Mouse (Mus musculus) urinary bladder, postnatal 10 days (tissue): ENCODE measurements around the gene Rnf212.

ENCODE experiments used
- DNase-seq: peaks from one replicate; pipeline ENCODE4 v3.0.0; 2022; ENCODE audit warnings: low spot score

Gene Rnf212

GRCm38 (mm10) chr5:108713096-108713495 lies 61.7 kb downstream of the Rnf212 start:
- no peak for DNase-seq

GRCm38 (mm10) chr5:108711968-108712367 lies 62.8 kb downstream of the Rnf212 start:
- no peak for DNase-seq

DNA sequence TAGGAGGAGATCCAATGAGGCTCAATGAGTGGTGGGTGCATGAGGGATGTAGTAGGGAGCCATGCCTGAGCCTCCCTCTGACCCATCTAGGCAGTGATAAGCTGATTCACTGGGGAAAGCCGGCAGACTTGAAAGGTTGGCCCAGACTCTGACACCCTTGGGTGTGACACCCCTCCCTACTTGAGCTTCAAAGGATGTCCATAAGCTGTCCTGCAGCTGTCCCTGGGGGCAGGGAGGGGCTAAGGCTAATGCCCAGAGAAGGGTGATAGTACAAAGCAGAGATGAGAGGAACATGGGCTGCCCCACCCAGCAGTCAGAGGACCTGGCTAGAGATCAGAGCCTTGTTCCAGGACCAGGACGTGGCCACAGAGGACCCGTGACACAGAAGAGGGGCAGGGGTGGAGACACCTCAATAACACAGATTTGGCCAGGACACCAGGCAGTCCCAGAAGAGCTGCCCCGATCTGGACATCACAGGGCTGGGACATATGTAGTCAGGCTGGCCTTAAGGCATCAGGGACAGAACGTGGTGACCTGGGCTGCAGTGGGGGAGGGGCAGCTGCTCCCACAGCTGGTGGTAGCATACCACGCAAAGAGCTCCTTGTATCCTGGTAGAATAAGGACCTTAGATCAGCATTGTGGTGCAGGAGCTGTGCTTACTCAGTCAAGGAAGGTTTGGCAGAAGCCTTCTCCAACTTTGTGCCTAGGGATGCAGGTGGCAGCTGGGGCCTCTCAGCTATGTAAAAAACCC lies 65.6 kb downstream of the Rnf212 start:
- no peak for DNase-seq

- no peak for DNase-seq
These were observed 66.4 kb downstream of the Rnf212 start for GRCm38 (mm10) chr5:108708419-108708818.

DNA sequence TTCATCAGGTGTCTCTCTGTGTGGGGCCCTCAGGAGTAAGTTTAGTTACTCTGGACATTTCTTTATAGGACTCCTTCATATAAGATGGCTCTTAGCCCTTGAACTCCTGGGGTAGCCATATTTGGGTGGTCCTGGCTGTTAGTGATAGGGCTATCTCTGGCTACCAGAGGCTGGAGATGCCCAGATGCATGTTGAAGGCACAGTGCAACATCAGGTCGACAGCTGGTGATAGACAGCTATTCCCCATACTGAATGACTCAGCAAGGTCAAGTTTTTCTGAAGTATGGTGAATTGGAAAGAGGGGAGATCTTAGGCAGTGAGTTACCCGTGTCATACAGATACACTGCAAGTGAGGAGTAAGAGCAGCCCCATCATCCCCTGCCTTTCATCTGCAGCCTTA lies 67.0 kb downstream of the Rnf212 start:
- no peak for DNase-seq

- DNase-seq = no peak
These were observed 70.8 kb downstream of the Rnf212 start for GRCm38 (mm10) chr5:108703754-108704626.

- DNase-seq = no peak
These were observed 73.3 kb downstream of the Rnf212 start for GRCm38 (mm10) chr5:108701341-108702021.

- no peak for DNase-seq
These were observed 74.4 kb downstream of the Rnf212 start for GRCm38 (mm10) chr5:108700346-108700745.

- no peak for DNase-seq
These were observed 77.4 kb downstream of the Rnf212 start for GRCm38 (mm10) chr5:108697341-108697753.

- DNase-seq = no peak
These were observed 78.2 kb downstream of the Rnf212 start for GRCm38 (mm10) chr5:108696542-108696941.

DNA sequence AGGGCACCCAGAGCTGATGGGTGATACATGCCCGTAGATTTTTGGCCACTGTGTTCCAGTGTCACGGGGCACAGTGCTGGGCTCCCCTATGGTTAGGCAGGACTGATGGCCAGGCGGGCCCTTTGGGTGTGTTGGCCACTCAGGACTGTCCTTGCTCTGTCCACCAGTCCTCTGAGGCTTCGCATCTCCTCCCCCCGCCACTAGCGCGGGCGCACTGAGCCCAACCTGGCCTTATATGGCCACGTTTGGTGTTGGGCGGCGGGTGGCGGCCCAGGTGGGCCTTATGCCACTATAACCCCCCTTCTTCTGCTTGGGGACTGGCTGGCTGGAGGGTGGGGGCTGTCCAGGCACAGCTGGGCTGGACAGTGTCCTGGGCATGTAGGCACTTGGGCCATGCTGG lies 78.9 kb downstream of the Rnf212 start:
- no peak for DNase-seq

GRCm38 (mm10) chr5:108694352-108695261 lies 80.2 kb downstream of the Rnf212 start:
- no peak for DNase-seq

DNA sequence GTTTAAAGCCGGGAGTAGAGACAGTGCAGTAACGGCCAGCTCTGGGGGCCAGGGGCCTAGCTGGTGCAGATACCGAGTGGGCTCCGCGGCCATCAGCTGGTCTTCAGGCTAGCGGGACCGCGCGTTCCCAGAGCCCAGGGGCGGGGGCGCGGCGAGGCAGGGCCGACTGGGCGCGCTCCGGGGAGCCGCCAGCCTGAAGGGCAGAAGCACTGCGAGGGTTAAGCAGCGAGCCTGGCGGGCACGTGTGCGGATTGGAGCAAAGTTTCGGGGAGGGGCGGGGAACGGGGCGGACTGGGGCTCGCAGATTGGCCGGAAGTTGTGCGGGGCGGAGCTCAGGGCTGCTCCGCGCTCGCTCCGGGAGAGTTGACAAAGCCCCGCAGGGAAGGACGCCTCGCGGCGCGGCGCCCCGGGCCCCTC lies 80.9 kb downstream of the Rnf212 start:
- peak; percentile 52 for DNase-seq

- DNase-seq = no peak
These were observed 82.5 kb downstream of the Rnf212 start, which contains the start of gene Fgfrl1 for GRCm38 (mm10) chr5:108692271-108692670. Gene Fgfrl1, plus strand, starts transcription at chr5:108692382.

DNA sequence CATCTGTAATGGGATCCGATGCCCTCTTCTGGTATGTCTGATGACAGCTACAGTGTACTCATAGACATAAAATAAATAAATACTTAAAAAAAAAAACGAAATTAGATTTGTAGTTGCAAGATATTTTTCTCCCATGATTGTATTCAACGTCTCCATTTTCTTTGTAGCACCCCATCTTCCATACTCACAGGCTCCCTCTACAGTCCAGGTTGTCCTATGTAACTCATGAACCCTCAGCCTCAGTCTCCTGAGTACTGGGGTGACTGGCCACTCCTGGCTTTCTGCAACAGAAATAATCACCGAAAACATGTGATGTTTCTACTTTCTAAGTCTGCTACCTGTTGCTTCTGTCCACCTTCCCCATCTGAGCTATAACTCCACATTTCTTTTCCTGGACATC lies 83.6 kb downstream of the Rnf212 start:
- DNase-seq = no peak

DNA sequence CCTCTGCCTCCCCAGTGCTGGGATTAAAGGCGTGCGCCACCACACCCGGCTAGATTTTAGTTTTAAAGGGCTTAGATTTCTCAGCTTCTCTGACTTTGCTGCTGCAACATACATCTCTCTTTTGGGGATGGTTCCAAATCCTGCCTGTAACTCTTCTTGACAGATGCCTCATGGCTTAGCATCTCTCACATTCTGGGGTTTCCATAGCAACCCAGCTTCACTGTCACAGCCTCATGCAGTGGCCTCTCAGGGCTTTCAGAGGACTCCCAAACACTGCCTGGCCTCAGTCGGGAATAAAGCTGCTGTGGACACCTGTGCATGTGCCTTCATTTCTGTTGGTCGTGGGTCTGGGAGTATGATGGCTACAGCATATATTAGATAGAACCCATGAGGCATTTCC lies 85.7 kb downstream of the Rnf212 start:
- no peak for DNase-seq

- DNase-seq = no peak
These were observed 93.9 kb downstream of the Rnf212 start for GRCm38 (mm10) chr5:108680871-108681270.

DNA sequence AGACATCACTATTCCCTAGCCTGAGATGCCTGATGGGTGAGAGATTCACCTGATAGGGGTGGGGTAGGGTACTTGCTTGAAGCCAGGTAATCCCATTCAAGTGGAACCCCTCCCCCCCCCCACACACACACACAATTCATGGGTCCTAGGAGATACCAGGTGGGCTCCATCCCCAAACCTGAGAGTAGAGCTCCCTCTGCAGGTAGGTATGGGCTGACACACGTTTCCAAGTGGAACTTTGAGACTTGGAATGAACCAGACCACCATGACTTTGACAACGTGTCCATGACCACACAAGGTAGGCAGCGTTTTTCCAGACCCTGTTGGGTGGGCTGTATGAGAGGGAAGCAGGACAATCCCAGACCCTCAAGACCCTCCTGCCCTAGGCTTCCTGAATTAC lies 94.9 kb downstream of the Rnf212 start:
- DNase-seq = no peak
